Mouse (Mus musculus) left cerebral cortex, postnatal 36 days (tissue): Measurements from ENCODE around the gene Svop. TPM values are rescaled to one million over a fixed set of nuclear protein-coding genes. Genes with fewer than 3 reads are reported as not detected.

Experiments used
- DNase-seq, 2 experiments: peaks; one replicate each; pipeline ENCODE4 v3.0.0; 2021 to 2022; ENCODE audit warnings: low spot score in 2 of 2, mixed read lengths in 1 of 2
- intact Hi-C: fragments of 180-260 bp; cut with DNase I; formaldehyde crosslinking; loops from one replicate; pipeline ENCODE4 v1.15.1; 2025
- total RNA-seq, 2 experiments: library from RNA; stranded (reverse); gene quantifications; 2 replicates each; pipeline ENCODE4 v1.2.3; 2021

Gene Svop
- 100 to 1,000 TPM; 179 to 201 TPM for total RNA-seq

DNA sequence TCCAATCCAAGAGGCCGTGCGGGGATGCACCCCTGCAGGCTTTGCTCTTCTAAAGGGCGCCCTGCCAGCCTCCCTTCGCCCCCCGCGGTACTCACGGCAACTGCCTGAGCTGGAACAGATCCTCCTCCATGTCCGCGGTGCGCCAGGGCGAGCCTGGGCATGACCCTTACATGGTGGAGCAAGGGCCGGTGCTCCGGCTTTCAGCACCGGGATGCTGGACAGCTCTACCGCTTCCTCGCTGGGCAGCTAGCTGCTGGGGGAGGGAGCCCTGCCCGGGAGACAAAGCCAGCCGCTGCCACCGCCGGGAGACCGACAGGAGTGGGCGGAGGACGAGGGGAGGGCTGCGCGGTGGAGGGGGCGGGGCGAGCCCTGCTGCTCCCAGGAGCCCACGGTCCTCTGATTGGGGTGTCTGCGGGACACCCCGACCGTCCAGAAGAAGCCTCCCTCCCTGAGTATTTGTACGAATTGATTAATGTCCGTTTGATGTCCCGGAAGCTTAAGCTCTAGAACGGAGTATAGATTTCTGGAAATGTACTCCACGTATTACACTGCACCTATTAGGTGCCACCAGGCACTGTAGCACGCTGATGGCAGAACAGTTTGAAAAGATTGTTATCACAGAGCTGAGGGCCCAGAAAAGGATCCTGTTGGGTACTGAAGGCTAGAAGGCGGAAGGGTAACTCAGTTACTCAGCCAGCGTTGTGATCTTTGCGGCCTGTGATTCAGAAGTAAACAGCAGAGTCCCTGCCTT lies at the start of gene Svop:
Svop (minus strand) TSS at position 514 of the 751 bp plus-strand sequence.
- peak; percentile 82 to 84 for DNase-seq
- intact Hi-C loops: loop anchor here (5.0 kb wide), 1 partner anchor 39 kb away; no protein-coding TSS in a partner anchor

GRCm38 (mm10) chr5:114139175-114139574 lies 47.8 kb upstream of the Svop start:
- intact Hi-C loops: loop anchor here (10.0 kb wide), 1 partner anchor 166 kb away; no protein-coding TSS in a partner anchor
- peak; percentile 43 to 68 for DNase-seq

DNA sequence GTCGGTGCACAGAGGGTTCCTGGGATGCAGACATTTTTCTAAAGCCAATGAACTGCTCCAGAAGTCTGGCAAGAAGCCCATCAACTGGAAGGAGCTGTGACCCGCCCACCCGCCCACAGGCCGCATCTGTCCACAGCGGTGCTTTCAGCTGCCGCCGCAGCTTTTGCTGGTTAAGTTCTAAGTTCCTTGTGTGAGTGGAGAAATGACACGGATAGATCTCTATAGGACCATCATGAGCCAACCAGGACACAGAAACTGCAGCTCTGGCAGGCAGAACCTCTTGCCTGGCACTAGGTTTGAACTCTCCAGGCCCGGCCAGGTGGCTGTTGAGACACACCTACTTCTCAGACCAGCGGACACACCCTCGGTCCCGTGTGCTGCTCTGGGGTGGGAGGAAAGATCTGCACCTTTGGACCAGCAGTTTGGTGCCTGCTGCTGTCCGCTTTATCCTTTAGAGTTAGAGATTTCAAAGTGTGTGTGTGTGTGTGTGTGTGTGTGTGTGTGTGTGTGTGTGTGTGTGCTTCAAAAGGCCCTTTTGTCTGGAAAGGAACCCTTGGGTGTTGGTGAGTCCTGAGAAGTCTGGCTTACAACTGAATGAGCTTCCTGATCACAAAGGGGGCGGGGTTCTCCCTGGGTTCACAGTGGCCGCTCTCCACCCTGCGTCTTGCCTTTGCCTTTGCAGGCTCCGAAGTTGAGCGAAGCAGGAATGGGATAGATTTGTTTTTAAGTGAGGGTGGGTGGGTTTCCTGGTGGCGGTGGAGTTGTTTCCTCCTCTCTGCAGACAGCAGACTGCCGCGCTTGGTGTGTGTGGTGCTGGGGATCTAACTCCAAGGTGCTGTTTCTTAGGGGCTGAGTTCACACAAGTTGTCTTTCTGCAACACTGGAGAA lies 47.2 kb upstream of the Svop start:
- intact Hi-C loops: loop anchor here (10.0 kb wide), 1 partner anchor 166 kb away; no protein-coding TSS in a partner anchor
- DNase-seq: no peak

- intact Hi-C loops: loop anchor here (10.0 kb wide), 1 partner anchor 167 kb away; no protein-coding TSS in a partner anchor
Observed at GRCm38 (mm10) chr5:114137481-114138276, 46.3 kb upstream of the Svop start.

DNA sequence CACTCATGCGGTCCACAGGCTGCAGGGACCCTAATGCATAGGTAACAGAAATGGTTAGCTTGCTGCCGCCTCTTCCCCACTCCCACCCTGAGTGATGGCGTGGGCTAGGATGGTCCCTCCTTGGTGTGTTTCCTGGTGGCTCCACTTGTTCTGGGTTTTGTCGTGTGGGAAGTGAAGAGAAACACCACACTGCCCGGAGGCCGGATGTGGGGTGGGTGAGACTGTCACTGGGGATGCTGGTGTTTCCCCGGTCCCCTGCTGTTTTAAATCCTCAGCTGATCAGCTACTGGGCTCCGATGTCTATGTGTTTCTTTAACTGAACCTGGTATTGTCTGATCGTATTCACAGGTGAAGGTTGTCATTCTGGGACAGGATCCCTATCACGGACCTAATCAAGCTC lies 44.1 kb upstream of the Svop start:
- no peak for DNase-seq
- intact Hi-C loops: loop anchor here (10.0 kb wide), 1 partner anchor 169 kb away; no protein-coding TSS in a partner anchor

More at GRCm38 (mm10) chr5:114137481-114138276, 46.3 kb upstream of the Svop start:
- no peak for DNase-seq

DNA sequence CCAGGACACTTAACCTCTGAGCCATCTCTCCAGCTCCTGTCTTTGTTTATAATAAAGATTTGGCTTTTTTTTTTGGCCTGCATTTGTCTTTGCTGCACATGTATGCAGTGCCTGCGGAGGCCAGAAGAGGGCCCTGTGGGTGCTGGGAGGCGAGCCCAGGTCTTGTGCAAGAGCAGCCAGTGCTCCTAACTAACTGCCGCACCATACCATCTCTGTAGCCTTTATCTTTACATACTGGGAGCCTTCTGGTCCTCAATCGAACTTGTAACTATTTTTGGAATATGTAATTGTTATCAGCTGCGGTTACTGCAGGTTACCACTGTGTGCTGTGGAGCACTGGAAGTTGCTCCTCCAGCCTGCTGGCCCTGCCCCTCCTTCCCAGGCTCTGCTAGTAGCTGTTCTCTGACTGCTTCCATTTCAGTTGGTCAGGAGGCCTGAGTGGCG lies 42.7 kb upstream of the Svop start:
- DNase-seq: no peak
- intact Hi-C loops: loop anchor here (10.0 kb wide), 1 partner anchor 171 kb away; no protein-coding TSS in a partner anchor

DNA sequence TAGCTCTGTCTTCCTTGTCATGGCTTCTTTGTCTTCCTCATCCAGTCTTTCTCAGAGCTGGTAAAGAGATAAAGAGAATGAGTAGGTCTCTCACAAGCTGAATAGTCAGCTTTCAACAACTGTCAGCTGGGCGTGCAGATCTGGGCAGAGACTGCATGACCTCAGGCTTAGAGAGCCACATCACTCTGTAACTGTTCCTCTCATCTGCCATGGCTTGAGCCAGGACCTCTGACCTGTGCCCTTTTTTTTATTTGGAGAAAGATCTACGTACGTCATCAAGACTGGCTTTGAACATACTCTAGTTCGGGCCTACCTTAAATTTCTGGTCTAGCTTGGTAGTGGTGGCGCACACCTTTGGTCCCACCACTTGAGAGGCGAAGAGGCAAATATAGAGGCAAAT lies 41.5 kb upstream of the Svop start:
- intact Hi-C loops: loop anchor here (10.0 kb wide), 1 partner anchor 172 kb away; no protein-coding TSS in a partner anchor
- DNase-seq: no peak

- no peak for DNase-seq
- intact Hi-C loops: loop anchor here (10.0 kb wide), 1 partner anchor 173 kb away; no protein-coding TSS in a partner anchor
Observed at GRCm38 (mm10) chr5:114131521-114131840, 40.1 kb upstream of the Svop start.

DNA sequence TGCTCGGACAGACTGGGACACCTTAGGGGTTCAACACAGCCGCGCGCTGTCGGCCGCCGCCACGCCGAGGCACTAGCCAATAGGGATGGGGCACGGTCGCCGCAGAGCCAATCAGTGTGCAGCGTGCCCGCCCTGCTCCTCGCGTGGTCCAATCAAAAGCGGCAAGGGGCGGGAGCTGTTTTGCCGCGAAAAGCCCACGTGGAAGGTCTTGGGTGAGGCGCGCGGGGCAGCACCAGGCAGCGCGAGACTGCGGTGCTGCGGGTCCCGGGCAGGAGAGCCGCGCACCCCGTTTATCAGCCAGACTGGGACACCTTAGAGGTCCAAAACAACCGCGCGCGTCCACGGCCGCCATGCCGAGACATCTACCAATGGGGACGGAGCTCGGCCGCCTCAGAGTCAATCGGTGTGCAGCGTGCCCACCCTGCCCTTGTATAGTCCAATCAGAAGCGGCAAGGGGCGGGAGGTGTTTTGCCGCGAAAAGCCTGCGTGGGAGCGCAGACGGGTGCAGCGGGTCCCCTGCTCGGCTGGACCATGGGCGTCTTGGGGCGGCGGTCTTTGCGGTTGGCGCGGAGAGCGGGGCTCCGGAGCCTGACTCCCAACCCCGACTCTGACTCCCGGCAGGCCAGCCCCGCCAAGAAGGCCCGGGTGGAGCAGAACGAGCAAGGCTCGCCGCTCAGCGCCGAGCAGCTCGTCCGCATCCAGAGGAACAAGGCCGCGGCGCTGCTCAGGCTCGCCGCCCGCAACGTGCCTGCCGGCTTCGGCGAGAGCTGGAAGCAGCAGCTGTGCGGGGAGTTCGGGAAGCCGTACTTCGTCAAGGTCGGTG lies 39.5 kb upstream of the Svop start:
- intact Hi-C loops: loop anchor here (10.0 kb wide), 1 partner anchor 174 kb away; no protein-coding TSS in a partner anchor
- peak; percentile 93 to 94 for DNase-seq

- intact Hi-C loops: loop anchor here (10.0 kb wide), 1 partner anchor 175 kb away; no protein-coding TSS in a partner anchor
Observed at GRCm38 (mm10) chr5:114130211-114130605, 38.8 kb upstream of the Svop start, which contains the start of gene Ung. Gene Ung, plus strand, starts transcription at chr5:114130386.

GRCm38 (mm10) chr5:114129550-114130210 lies 38.3 kb upstream of the Svop start:
- intact Hi-C loops: loop anchor here (10.0 kb wide), 1 partner anchor 175 kb away; no protein-coding TSS in a partner anchor
- DNase-seq: no peak

More at GRCm38 (mm10) chr5:114130211-114130605, 38.8 kb upstream of the Svop start, which contains the start of gene Ung:
- no peak for DNase-seq

- peak; percentile 71 to 77 for DNase-seq
- intact Hi-C loops: loop anchor here (2.0 kb wide), 1 partner anchor 27 kb away; no protein-coding TSS in a partner anchor
Observed at GRCm38 (mm10) chr5:114127374-114128349, 36.3 kb upstream of the Svop start, which contains the start of gene Alkbh2. Gene Alkbh2, minus strand, starts transcription at chr5:114128218.

DNA sequence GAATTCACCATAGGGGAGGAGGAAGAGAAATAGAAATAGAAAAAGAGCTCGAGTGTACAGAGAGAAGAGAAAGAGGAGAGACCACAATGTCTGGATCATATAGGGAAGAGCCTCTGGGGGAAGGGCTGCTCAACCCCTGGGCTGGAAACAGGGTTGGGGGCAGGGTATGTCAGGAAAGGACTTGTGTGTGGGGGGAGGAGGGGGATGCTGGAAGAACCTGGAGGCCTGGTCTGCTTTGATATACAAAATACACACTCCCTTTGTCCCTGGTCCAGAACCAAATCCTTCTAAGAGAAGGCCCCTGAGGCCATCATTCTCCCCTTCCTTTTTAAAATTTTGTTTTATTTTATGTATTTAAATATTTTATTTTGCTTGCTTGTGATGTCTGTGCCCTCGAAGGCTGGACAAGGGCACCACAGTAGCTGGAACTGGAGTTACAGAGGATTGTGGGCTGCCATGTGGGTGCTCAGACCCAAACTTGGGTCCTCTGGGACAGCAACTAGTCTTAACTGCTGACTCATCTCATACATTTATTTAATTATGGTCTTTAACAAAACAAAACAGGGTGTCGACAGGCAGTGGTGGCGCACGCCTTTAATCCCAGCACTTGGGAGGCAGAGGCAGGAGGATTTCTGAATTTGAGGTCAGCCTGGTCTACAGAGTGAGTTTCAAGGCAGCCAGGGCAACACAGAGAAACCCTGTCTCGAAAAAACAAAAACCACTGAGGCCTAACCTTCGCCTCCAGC lies 35.3 kb upstream of the Svop start:
- intact Hi-C loops: loop anchor here (2.0 kb wide), 1 partner anchor 26 kb away; no protein-coding TSS in a partner anchor

GRCm38 (mm10) chr5:114126008-114126407 lies 34.6 kb upstream of the Svop start:
- intact Hi-C loops: loop anchor here (2.0 kb wide), 1 partner anchor 25 kb away; no protein-coding TSS in a partner anchor
- DNase-seq: no peak

More for the DNA sequence above, 35.3 kb upstream of the Svop start:
- no peak for DNase-seq

DNA sequence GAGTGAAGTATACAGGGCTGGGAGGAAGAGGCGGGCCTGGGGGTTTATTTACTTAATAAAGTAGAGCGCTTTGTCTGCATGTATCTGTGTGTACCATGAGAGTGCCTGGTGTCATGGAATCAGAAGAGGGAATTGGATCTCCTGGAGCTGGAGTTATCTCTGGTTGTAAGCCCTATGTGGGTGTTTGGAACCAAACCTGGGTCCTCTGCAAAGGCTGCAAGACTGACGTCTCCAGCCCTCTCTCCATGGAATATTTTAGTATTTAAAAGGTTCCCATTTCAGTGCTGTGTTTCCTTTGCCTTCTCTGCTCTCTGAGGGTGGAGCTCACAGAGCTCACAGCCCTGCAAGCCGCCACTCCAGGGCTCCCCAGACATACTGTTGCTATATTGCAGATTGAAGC lies 28.4 kb upstream of the Svop start:
- intact Hi-C loops: no loop called here
- DNase-seq: no peak
